Mouse (Mus musculus) megakaryocyte, embryonic 14.5 days (primary cell): ENCODE measurements around the gene Fstl3.

Source experiments
- FLI1 ChIP-seq: IDR thresholded peaks from 2 replicates; pipeline ENCODE4 v1.6.1; 2012; ENCODE audit warnings: low read length, inconsistent platforms, mixed read lengths
- GATA1 ChIP-seq: IDR thresholded peaks from 3 replicates; pipeline ENCODE4 v1.6.1; 2012; ENCODE audit warnings: mixed read lengths, low read length, inconsistent platforms, borderline replicate concordance

DNA sequence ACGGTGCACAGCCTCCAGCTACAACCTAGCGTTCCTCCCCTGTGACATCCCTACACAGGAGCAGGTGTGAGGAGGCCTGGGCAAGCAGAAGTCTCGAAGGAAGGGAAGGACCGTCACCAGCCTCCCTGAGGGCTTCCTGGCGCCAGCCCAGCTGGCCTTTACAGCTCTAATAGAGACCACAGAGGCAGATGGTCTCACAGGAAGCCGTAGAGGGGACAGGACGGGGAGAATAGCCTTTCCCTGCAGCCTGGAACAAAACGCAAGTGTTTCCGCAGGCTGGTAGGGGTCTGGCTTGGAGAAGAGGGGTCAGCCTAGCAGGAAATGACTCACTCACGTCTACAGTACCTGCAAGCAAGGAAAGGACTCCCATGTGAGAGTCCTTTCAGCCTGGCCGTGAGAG lies 30.8 kb downstream of the Fstl3 start:
- TF ChIP-seq GATA1 (no peak), FLI1 (no peak)
